9 mouse cellular contexts compared by ENCODE assay signal in the genomic region with DNA sequence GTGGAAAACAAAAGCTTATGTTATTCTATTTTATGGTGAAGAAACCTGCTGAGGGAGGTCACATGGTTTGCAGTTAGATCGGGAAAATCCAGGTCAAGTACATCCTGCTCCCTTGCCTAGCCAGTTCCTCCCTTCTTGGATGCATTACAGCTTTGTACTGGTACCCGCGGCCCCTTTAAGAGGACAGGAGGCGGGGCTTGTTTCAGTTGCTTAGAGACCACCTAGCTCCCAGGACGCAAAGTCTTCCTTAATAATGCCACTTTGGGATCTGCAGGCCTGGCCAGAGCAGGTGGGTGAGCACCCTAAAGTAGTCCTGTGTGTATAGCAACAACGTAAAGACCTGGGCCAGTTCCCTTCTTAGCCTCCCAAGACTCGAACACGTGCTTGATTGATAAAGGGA. TPM values are rescaled to one million over a fixed set of nuclear protein-coding genes. Genes with fewer than 3 reads are reported as not detected.
DNase-seq lines count a peak whose midpoint lies in the region; ATAC-seq lines count a peak whose summit lies in the region.
"Had no signal": no experiment of that assay in that cellular context is flagged by ENCODE, and none has a peak within 500 bp of the region (broad histone marks: within the 10 kb centered on the region; RNA-seq: fewer than 3 reads in every experiment).

TSS of gene Rsph10b (plus strand) at position 205 of the 400 bp plus-strand sequence.

- 14% methylated on average over 8 of the region's 8 CpGs for WGBS in hindbrain, embryonic 11.5 days
- WGBS in midbrain, embryonic 12.5 days: 10% methylated on average over 8 of the region's 8 CpGs
- WGBS in liver, embryonic 11.5 days: 35% methylated on average over 8 of the region's 8 CpGs

- no peak for ATAC-seq in hindbrain, embryonic 11.5 days (ENCODE audit: low FRiP score)
- ATAC-seq in midbrain, embryonic 12.5 days (ENCODE audit: low FRiP score, low read depth): no peak
- ATAC-seq in liver, embryonic 11.5 days (replicated peaks; ENCODE audit: low FRiP score): no peak

- DNase-seq in frontal cortex, adult 2 months (ENCODE audit: extremely low spot score in 1 of 2, low spot score in 1 of 2): no peak
- no peak for DNase-seq in frontal cortex, postnatal 36 days (ENCODE audit: low spot score in 2 of 2)
- DNase-seq in adrenal gland, postnatal 10 days: peak; percentile 52
- peak; percentile 52 for DNase-seq in hindbrain, embryonic 11.5 days (ENCODE audit: low spot score)
- DNase-seq in liver, embryonic 11.5 days (ENCODE audit: low spot score): no peak
- DNase-seq in left cerebral cortex, postnatal 36 days (ENCODE audit: low spot score in 2 of 2): no peak
- no peak for DNase-seq in thymus, postnatal 36 days

- H3K9me3 ChIP-seq in hindbrain, embryonic 11.5 days (ENCODE audit: control insufficient read depth, low read length): no peaks in the 10 kb centered on the region
- H3K9me3 ChIP-seq in midbrain, embryonic 12.5 days: no peaks in the 10 kb centered on the region
- H3K9me3 ChIP-seq in liver, embryonic 11.5 days (ENCODE audit: control insufficient read depth, low read length): no peaks in the 10 kb centered on the region

- intact Hi-C loops in left cerebral cortex, postnatal 36 days (cut with DNase I): no loop called here

- no peak within 1 kb of the TSS for H3K27ac ChIP-seq in hindbrain, embryonic 11.5 days (ENCODE audit: low read depth, low read length)
- no peak within 1 kb of the TSS for H3K27ac ChIP-seq in midbrain, embryonic 12.5 days (replicated peaks)
- H3K27ac ChIP-seq in liver, embryonic 11.5 days (ENCODE audit: low read depth, low read length): no peak within 1 kb of the TSS

- no peaks in the 10 kb centered on the region for H3K4me1 ChIP-seq in hindbrain, embryonic 11.5 days (replicated peaks; ENCODE audit: control insufficient read depth, insufficient read depth, low read length)
- H3K4me1 ChIP-seq in midbrain, embryonic 12.5 days: 0 out of 2 replicates have a peak, but pooled peaks cover 4% of the 10 kb centered on the region
- no peaks in the 10 kb centered on the region; the same call in 1 of the 2 replicates for H3K4me1 ChIP-seq in liver, embryonic 11.5 days (replicated peaks; ENCODE audit: control insufficient read depth, insufficient read depth, low read length)

- no peak within 1 kb of the TSS for H3K9ac ChIP-seq in hindbrain, embryonic 11.5 days (ENCODE audit: low read depth, low read length)
- no peak within 1 kb of the TSS for H3K9ac ChIP-seq in midbrain, embryonic 12.5 days (replicated peaks)
- no peak within 1 kb of the TSS for H3K9ac ChIP-seq in liver, embryonic 11.5 days (ENCODE audit: low read depth, low read length)

- no peaks in the 10 kb centered on the region for H3K27me3 ChIP-seq in hindbrain, embryonic 11.5 days (ENCODE audit: control insufficient read depth, insufficient read depth, low read length)
- no peaks in the 10 kb centered on the region for H3K27me3 ChIP-seq in midbrain, embryonic 12.5 days
- no peaks in the 10 kb centered on the region for H3K27me3 ChIP-seq in liver, embryonic 11.5 days (replicated peaks; ENCODE audit: control insufficient read depth, insufficient read depth, low read length)

- peaks cover 4% of the 10 kb centered on the region; the same call in 1 of the 2 replicates for H3K36me3 ChIP-seq in hindbrain, embryonic 11.5 days (ENCODE audit: control insufficient read depth, insufficient read depth, low read length)
- H3K36me3 ChIP-seq in midbrain, embryonic 12.5 days: peaks cover 38% of the 10 kb centered on the region
- peaks cover 15% of the 10 kb centered on the region for H3K36me3 ChIP-seq in liver, embryonic 11.5 days (ENCODE audit: control insufficient read depth, insufficient read depth, low read length)

- no peak within 1 kb of the TSS; the same call in 1 of the 2 replicates for H3K4me2 ChIP-seq in hindbrain, embryonic 11.5 days (replicated peaks; ENCODE audit: low read depth, low read length)
- peak within 1 kb of the TSS; percentile 10; the same call in 1 of the 2 replicates for H3K4me2 ChIP-seq in midbrain, embryonic 12.5 days (replicated peaks)
- no peak within 1 kb of the TSS for H3K4me2 ChIP-seq in liver, embryonic 11.5 days

- no peak within 1 kb of the TSS for H3K4me3 ChIP-seq in hindbrain, embryonic 11.5 days (ENCODE audit: low read depth, low read length)
- H3K4me3 ChIP-seq in midbrain, embryonic 12.5 days: no peak within 1 kb of the TSS
- H3K4me3 ChIP-seq in liver, embryonic 11.5 days (ENCODE audit: low read depth, low read length): no peak within 1 kb of the TSS

RNA-seq across cellular contexts. Expression of gene Rsph10b, which starts in this region (rescaled TPM):
- polyA plus RNA-seq in frontal cortex, adult 2 months (2012; rRNA removed): 12.7 and 14.3 TPM in 2 replicates
- total RNA-seq in adrenal gland, postnatal 10 days (2021): 1 to 10 TPM in 1 of 2 experiments, under 1 TPM in 1; 0.78 to 1.2 TPM
- 1.0 and 2.9 TPM in 2 replicates for polyA plus RNA-seq in hindbrain, embryonic 11.5 days (2014; fragmentation: Nextera tagmentation; extraction: Ambion mirVana)
- 0.82 and 1.5 TPM in 2 replicates for polyA plus RNA-seq in midbrain, embryonic 12.5 days (2016; fragmentation: Nextera tagmentation; extraction: Ambion mirVana)
- 0.34 TPM in 2 replicates for polyA plus RNA-seq in liver, embryonic 11.5 days (2014; fragmentation: Nextera tagmentation; extraction: Ambion mirVana)
- 1 to 10 TPM; 4.0 to 5.3 TPM for total RNA-seq in left cerebral cortex, postnatal 36 days (2021)
- polyA plus RNA-seq: C2C12 had no signal

Comparison
In these comparisons a context has a peak if more than half of its experiments do, and no peak if none do; other contexts are left out.
1. DNase-seq: peak in adrenal gland, postnatal 10 days (single experiment) and hindbrain, embryonic 11.5 days (single experiment); none in frontal cortex, adult 2 months (0 of 2), frontal cortex, postnatal 36 days (0 of 2), liver, embryonic 11.5 days (single experiment), left cerebral cortex, postnatal 36 days (0 of 2) and thymus, postnatal 36 days (0 of 2).